Mouse (Mus musculus) macrophage (primary cell): ENCODE measurements around the gene Lmo1. TPM values are rescaled to one million over a fixed set of nuclear protein-coding genes. Genes with fewer than 3 reads are reported as not detected.
"Not testable (repeated sequence)": the region's sequence is repeated elsewhere in the genome, so short reads cannot be mapped to it uniquely, and the experiment has no call there.

Source experiments
- H3K27ac ChIP-seq: fragments of 350-480 bp; formaldehyde crosslinking; 2 replicates; pipeline ENCODE4 v1.9.0; 2021
- H3K36me3 ChIP-seq: fragments of 350-480 bp; formaldehyde crosslinking; 2 replicates; pipeline ENCODE4 v1.9.0; 2021; ENCODE audit errors: inconsistent target
- H3K4me3 ChIP-seq: fragments of 350-480 bp; formaldehyde crosslinking; 2 replicates; pipeline ENCODE4 v1.9.0; 2021; ENCODE audit errors: inconsistent target
- H3K79me2 ChIP-seq: fragments of 350-480 bp; formaldehyde crosslinking; 2 replicates; pipeline ENCODE4 v1.9.0; 2021; ENCODE audit errors: inconsistent target
- WGBS: methylation state at CpG from one replicate; pipeline ENCODE4 v1.1.7; 2026; ENCODE audit warnings: inconsistent platforms; ENCODE audit not compliant: missing documents; 5-methylcytosine and 5-hydroxymethylcytosine counted together
- polyA plus RNA-seq: library from polyadenylated mRNA; stranded (reverse); fragments of 250-400 nt; gene quantifications from 3 replicates; pipeline ENCODE4 v1.2.4, GENCODE M21; 2018; ENCODE audit warnings: inconsistent platforms

The Lmo1 gene
- polyA plus RNA-seq, 1 experiment from 2014 or later = not detected

- no peak overlapping the region for H3K27ac ChIP-seq
- H3K4me3 ChIP-seq = no peak overlapping the region
- 90% methylated on average over 5 of the region's 5 CpGs for WGBS
- H3K79me2 ChIP-seq = no peaks in the 10 kb centered on the region
- H3K36me3 ChIP-seq = no peaks in the 10 kb centered on the region
These were observed 21.5 kb downstream of the Lmo1 start for GRCm38 (mm10) chr7:109153538-109153937.

- H3K4me3 ChIP-seq = no peak overlapping the region
- 88% methylated on average over 4 of the region's 4 CpGs for WGBS
- H3K79me2 ChIP-seq = no peaks in the 10 kb centered on the region
- H3K27ac ChIP-seq = no peak overlapping the region
- H3K36me3 ChIP-seq = no peaks in the 10 kb centered on the region
These were observed 23.9 kb downstream of the Lmo1 start for GRCm38 (mm10) chr7:109151088-109151487.

GRCm38 (mm10) chr7:109145211-109145610 is 29.8 kb downstream of the Lmo1 start:
- no peak overlapping the region for H3K4me3 ChIP-seq
- 89% methylated on average over 7 of the region's 8 CpGs for WGBS
- H3K36me3 ChIP-seq = no peaks in the 10 kb centered on the region
- H3K79me2 ChIP-seq = no peaks in the 10 kb centered on the region
- no peak overlapping the region for H3K27ac ChIP-seq

GRCm38 (mm10) chr7:109144705-109145104 is 30.3 kb downstream of the Lmo1 start:
- no peak overlapping the region for H3K4me3 ChIP-seq
- no peaks in the 10 kb centered on the region for H3K79me2 ChIP-seq
- 74% methylated on average over 11 of the region's 11 CpGs for WGBS
- no peak overlapping the region for H3K27ac ChIP-seq
- no peaks in the 10 kb centered on the region for H3K36me3 ChIP-seq

- Histone ChIP-seq H3K79me2 (no peaks in the 10 kb centered on the region), H3K36me3 (no peaks in the 10 kb centered on the region), H3K27ac (no peak overlapping the region), H3K4me3 (no peak overlapping the region)
- 75% methylated on average over 2 of the region's 2 CpGs for WGBS
These were observed 32.4 kb downstream of the Lmo1 start for GRCm38 (mm10) chr7:109142564-109142963.

DNA sequence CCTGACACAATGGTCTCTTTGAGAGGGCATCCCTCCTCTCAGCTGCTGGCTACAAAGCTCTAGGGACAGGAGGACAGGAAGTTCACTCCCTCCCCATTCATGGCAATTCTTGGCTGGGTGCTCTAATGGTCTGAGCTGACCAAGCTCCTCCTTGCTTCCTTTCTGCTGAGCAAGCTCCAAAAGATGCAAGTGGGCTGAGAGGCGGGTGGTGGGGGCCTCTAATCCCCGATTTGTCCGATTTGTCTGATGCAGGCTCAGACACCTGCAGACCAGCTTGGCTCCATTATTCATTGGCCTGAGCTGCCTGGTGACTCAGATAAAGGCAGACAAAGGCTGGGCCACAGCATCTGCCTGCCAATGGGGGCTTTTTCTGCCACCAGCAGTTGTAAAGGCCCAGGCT is 33.3 kb downstream of the Lmo1 start:
- no peaks in the 10 kb centered on the region for H3K79me2 ChIP-seq
- H3K36me3 ChIP-seq = no peaks in the 10 kb centered on the region
- 87% methylated on average over 3 of the region's 3 CpGs for WGBS
- H3K27ac ChIP-seq = no peak overlapping the region
- H3K4me3 ChIP-seq = no peak overlapping the region

GRCm38 (mm10) chr7:109141054-109141453 is 34.0 kb downstream of the Lmo1 start:
- Histone ChIP-seq H3K79me2 (no peaks in the 10 kb centered on the region), H3K27ac (no peak overlapping the region), H3K4me3 (no peak overlapping the region), H3K36me3 (no peaks in the 10 kb centered on the region)
- 88% methylated on average over 2 of the region's 2 CpGs for WGBS

DNA sequence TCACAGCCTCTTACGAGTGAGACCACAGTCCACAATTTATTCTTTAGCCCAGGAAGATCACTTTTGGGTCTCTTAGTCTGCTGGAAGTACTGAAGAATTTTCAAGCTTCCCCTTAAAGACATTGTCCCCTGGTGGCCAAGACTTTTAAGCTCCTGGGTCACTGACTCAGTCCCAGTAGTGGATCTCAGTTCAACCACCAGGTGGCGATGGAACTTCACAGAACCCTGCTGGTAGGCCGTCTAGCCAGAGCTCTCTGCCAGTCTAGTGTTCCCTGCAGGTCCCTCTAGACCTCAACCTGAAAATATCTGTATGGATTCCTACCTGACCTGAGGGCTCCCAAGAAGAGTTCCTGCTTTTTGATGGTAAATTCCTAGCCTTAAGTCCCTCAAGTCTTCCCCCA is 35.6 kb downstream of the Lmo1 start:
- 22% methylated on average over 3 of the region's 3 CpGs for WGBS
- H3K27ac ChIP-seq = no peak overlapping the region
- H3K4me3 ChIP-seq = no peak overlapping the region
- no peaks in the 10 kb centered on the region for H3K79me2 ChIP-seq
- H3K36me3 ChIP-seq = no peaks in the 10 kb centered on the region

DNA sequence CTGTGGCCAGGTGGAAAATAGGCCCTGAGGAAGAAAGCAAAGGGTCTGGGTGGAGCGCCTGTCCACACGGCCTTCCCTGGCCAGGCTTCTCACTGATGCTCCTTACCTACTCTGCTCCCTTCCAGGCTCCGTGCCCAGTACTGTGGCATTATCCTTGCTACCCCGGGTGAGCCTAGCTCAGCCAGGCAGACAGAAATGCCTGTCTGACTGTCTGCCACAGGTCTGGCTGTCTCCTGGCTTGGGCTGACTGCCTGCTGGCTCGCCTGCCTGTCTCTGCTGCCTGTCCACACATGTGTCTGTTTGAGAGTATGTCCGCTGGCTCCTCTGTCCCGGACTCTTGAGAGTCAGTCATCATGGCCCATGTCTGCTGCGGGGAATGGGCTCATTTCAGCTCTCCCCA is 37.6 kb downstream of the Lmo1 start:
- H3K79me2 ChIP-seq = no peaks in the 10 kb centered on the region
- H3K27ac ChIP-seq = no peak overlapping the region
- H3K4me3 ChIP-seq = no peak overlapping the region
- no peaks in the 10 kb centered on the region for H3K36me3 ChIP-seq
- WGBS = 88% methylated on average over 8 of the region's 8 CpGs

DNA sequence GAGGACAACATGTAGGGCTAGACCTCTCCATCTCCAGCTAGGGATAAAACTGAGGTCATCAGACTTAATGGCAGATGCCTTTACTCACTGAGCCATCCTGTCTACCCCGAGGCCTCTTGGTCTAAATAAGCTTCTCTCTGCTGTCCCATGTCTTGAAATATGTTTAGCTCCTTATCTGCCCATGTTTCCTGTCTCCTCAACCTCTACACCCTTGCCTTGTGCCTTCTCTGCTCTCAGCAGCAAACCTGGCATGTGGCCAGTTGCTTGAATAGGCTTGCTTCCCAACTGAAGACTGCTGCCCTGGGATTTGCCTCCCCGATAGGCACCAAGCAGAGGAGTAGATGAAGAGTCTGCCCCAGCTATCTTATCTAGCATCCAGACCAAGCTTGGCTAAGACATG is 43.4 kb downstream of the Lmo1 start:
- Histone ChIP-seq H3K36me3 (no peaks in the 10 kb centered on the region), H3K79me2 (no peaks in the 10 kb centered on the region), H3K4me3 (no peak overlapping the region), H3K27ac (no peak overlapping the region)
- WGBS = 75% methylated on average over 2 of the region's 2 CpGs

GRCm38 (mm10) chr7:109129946-109130686 is 44.9 kb downstream of the Lmo1 start:
- Histone ChIP-seq H3K4me3 (no peak overlapping the region), H3K27ac (no peak overlapping the region), H3K36me3 (no peaks in the 10 kb centered on the region), H3K79me2 (no peaks in the 10 kb centered on the region)
- WGBS = 76% methylated on average over 5 of the region's 5 CpGs

DNA sequence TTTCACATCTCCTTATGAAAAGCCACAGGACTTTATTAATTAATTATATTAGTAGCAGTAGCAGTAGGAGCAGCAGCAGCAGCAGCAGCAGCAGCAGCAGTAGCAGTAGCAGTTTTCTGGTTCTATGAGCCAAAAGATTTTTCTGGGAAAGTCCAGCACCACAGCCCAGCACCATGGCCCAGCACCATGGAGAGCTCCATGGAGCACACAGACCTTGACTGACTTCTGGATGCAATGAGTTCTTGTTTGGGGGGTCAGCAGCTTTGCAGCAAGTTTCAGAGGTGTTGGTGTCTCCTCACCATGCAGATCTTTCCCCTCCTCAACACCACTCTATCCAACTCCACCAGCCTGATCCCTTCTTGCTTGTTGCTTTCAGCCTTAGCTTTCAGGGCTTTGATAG is 45.6 kb downstream of the Lmo1 start:
- no peaks in the 10 kb centered on the region for H3K79me2 ChIP-seq
- no peak overlapping the region for H3K4me3 ChIP-seq
- H3K36me3 ChIP-seq = no peaks in the 10 kb centered on the region

DNA sequence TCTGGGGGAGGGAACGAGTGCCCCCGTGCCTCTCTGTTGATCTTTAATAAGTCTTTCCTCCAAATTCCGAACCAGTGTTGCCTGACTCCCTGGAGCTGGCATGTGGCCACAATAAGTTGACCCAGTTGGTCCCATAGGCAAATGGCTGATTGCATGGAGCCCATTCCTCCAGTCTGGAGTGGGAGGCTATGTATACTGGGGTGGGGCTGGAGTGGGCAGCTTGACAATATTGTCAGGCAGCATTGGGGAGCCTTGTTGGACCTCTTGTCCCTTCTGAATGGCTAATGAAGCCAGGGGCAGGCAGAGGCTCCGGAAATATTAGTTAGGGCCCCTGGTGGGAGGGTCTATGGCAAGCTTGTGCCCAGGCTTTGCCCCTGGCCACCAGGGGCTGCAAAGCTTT is 59.1 kb downstream of the Lmo1 start:
- no peak overlapping the region for H3K4me3 ChIP-seq
- 56% methylated on average over 4 of the region's 4 CpGs for WGBS
- H3K79me2 ChIP-seq = no peaks in the 10 kb centered on the region
- H3K27ac ChIP-seq = no peak overlapping the region
- H3K36me3 ChIP-seq = no peaks in the 10 kb centered on the region

More for the DNA sequence above, 45.6 kb downstream of the Lmo1 start:
- no peak overlapping the region for H3K27ac ChIP-seq

DNA sequence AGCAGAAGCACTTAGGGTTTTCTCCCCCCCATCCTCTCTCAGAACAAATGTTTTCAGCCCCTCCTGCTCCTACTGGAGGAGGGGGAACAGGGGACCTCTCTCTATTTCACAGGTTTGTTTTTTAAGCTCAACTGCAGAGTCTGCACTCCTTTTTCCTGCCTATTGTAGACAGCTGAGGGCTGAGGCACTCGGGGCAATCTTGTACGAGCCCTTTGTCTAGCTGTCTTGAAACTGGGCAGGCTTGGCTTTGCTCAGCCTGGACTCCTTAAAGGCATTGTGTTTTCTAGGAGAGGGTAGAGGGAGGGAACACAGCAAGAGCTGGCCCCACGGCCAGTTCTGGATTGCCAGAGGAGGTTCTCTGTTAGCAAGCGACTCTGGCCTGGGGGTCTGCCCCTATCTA is 59.5 kb downstream of the Lmo1 start:
- H3K27ac ChIP-seq, H3K36me3 ChIP-seq, H3K4me3 ChIP-seq, H3K79me2 ChIP-seq: not testable (repeated sequence)
- no CpG with 5 or more reads among the region's 4 CpGs for whole genome bisulfite sequencing

DNA sequence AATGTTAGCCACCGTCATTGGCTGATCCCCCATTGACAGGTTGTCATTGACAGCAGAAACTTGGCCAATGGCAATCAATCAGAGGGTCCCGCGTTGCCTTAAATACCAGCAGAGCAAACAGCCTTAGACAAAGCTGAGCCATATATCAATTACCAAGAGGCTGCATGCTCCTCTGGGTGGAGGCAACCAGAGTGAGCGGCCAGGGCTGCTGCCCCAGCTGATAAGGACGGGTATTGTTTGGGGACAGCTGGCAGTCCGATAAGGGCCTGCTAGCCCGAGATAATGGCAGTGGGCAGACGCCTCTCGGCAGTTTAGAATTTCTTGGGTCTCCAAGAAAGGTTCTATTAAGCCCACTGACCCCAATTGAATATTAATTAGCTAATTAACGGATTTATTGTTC is 60.1 kb downstream of the Lmo1 start:
- H3K36me3 ChIP-seq = no peaks in the 10 kb centered on the region
- no peaks in the 10 kb centered on the region for H3K79me2 ChIP-seq
- H3K4me3 ChIP-seq = no peak overlapping the region
- H3K27ac ChIP-seq = no peak overlapping the region
- WGBS = 31% methylated on average over 9 of the region's 10 CpGs

GRCm38 (mm10) chr7:109111000-109111399 is 64.0 kb downstream of the Lmo1 start:
- Histone ChIP-seq H3K4me3 (no peak overlapping the region), H3K27ac (no peak overlapping the region), H3K36me3 (no peaks in the 10 kb centered on the region), H3K79me2 (no peaks in the 10 kb centered on the region)
- WGBS = 76% methylated on average over 5 of the region's 5 CpGs
